Mouse (Mus musculus) lung, adult 2 months (tissue): Measurements from ENCODE around the gene Ntn1.

Experiments used
- CTCF ChIP-seq: fragments of 200-500 bp; IDR thresholded peaks from 2 replicates; pipeline ENCODE4 v1.5.1; 2011; ENCODE audit warnings: mild to moderate bottlenecking, low read length, control low read depth; ENCODE audit not compliant: insufficient read depth
- POLR2A ChIP-seq: fragments of 200-500 bp; IDR thresholded peaks from 2 replicates; pipeline ENCODE4 v1.6.1; 2011; ENCODE audit warnings: low read depth, mild to moderate bottlenecking, control low read depth, low read length, borderline replicate concordance; ENCODE audit errors: extremely low read depth

- TF ChIP-seq CTCF = no peak
- no peak for TF ChIP-seq POLR2A
Measured at GRCm38 (mm10) chr11:68395546-68395945, 5.1 kb downstream of the Ntn1 start.
